Mouse (Mus musculus) intestine, postnatal 0 days (tissue): Measurements from ENCODE around the gene Dera. TPM values are rescaled to one million over a fixed set of nuclear protein-coding genes. Genes with fewer than 3 reads are reported as not detected.

Source experiments
- ATAC-seq: fragments of 200-750 bp; cut with Nextera tagmentation; 2 replicates; pipeline ENCODE4 v1.8.0; 2017; ENCODE audit warnings: mild to moderate bottlenecking, moderate TSS enrichment, moderate library complexity
- H3K27ac ChIP-seq: fragments of 300-500 bp; sonication (generic); 2 replicates; pipeline ENCODE4 v1.5.1; 2014; ENCODE audit warnings: mild to moderate bottlenecking, low read depth, low read length, moderate library complexity
- H3K27me3 ChIP-seq: fragments of 300-500 bp; sonication (generic); replicated peaks from 2 replicates; pipeline ENCODE4 v1.6.1; 2014; ENCODE audit warnings: low read length, mixed read lengths; ENCODE audit not compliant: control insufficient read depth, insufficient read depth
- H3K36me3 ChIP-seq: fragments of 300-500 bp; sonication (generic); 2 replicates; pipeline ENCODE4 v1.6.1; 2014; ENCODE audit warnings: mild to moderate bottlenecking, moderate library complexity; ENCODE audit not compliant: control insufficient read depth, insufficient read depth
- H3K4me1 ChIP-seq: fragments of 300-500 bp; sonication (generic); replicated peaks from 2 replicates; pipeline ENCODE4 v1.6.1; 2014; ENCODE audit warnings: antibody characterized with exemption, low read length, mixed read lengths; ENCODE audit not compliant: control insufficient read depth, insufficient read depth
- H3K4me2 ChIP-seq: fragments of 300-500 bp; sonication (generic); replicated peaks from 2 replicates; pipeline ENCODE4 v1.6.1; 2014; ENCODE audit warnings: low read depth, mild to moderate bottlenecking, moderate library complexity
- H3K4me3 ChIP-seq: fragments of 300-500 bp; sonication (generic); 2 replicates; pipeline ENCODE4 v1.5.1; 2014; ENCODE audit warnings: low read depth, low read length
- H3K9ac ChIP-seq: fragments of 300-500 bp; sonication (generic); 2 replicates; pipeline ENCODE4 v1.6.1; 2014; ENCODE audit warnings: mild to moderate bottlenecking, low read depth, low read length
- H3K9me3 ChIP-seq: fragments of 300-500 bp; sonication (generic); 2 replicates; pipeline ENCODE4 v1.6.1; 2016; ENCODE audit warnings: mixed run types; ENCODE audit not compliant: control insufficient read depth
- CTCF ChIP-seq: sonication (generic); IDR thresholded peaks from 2 replicates; pipeline ENCODE4 v1.5.1; 2016; ENCODE audit warnings: low read depth, mild to moderate bottlenecking, control low read depth, antibody characterized with exemption, moderate library complexity
- WGBS: fragments of 180-500 bp; shearing (Covaris S2); extraction: QIAGEN DNeasy Blood & Tissue Kit; methylation state at CpG from one replicate; pipeline ENCODE4 v1.1.7; 2014; 5-methylcytosine and 5-hydroxymethylcytosine counted together
- polyA plus RNA-seq: library from polyadenylated mRNA; unstranded; fragments of >200 nt; fragmentation: Nextera tagmentation; extraction: Ambion mirVana; gene quantifications from 2 replicates; pipeline ENCODE4 v1.2.1, GENCODE M21; 2015

Dera gene
- polyA plus RNA-seq, 1 experiment from 2014 or later: 122 TPM

- Histone ChIP-seq H3K36me3 (no peaks in the 10 kb centered on the region), H3K4me3 (no peak overlapping the region), H3K27ac (no peak overlapping the region), H3K4me2 (no peak overlapping the region), H3K9me3 (no peaks in the 10 kb centered on the region), H3K9ac (no peak overlapping the region), H3K27me3 (no peaks in the 10 kb centered on the region), H3K4me1 (no peaks in the 10 kb centered on the region)
- no peak for TF ChIP-seq CTCF
- no peak for ATAC-seq
- 90% methylated on average over 6 of the region's 6 CpGs for WGBS
Measured at GRCm38 (mm10) chr6:137887258-137887657, 132.9 kb downstream of the Dera start.

GRCm38 (mm10) chr6:137897671-137898070 lies 143.3 kb downstream of the Dera start:
- Histone ChIP-seq H3K27ac (no peak overlapping the region), H3K36me3 (no peaks in the 10 kb centered on the region), H3K9ac (no peak overlapping the region), H3K4me1 (no peaks in the 10 kb centered on the region), H3K4me3 (no peak overlapping the region), H3K27me3 (no peaks in the 10 kb centered on the region), H3K9me3 (no peaks in the 10 kb centered on the region), H3K4me2 (no peak overlapping the region)
- TF ChIP-seq CTCF: no peak
- ATAC-seq: no peak

- TF ChIP-seq CTCF: no peak
Measured at GRCm38 (mm10) chr6:137901255-137901654, 146.9 kb downstream of the Dera start.

More at GRCm38 (mm10) chr6:137901255-137901654, 146.9 kb downstream of the Dera start:
- no peaks in the 10 kb centered on the region for H3K36me3 ChIP-seq
- 62% methylated on average over 5 of the region's 5 CpGs for WGBS
- H3K4me2 ChIP-seq: no peak overlapping the region
- no peaks in the 10 kb centered on the region for H3K27me3 ChIP-seq
- no peak overlapping the region for H3K4me3 ChIP-seq
- no peak for ATAC-seq
- no peaks in the 10 kb centered on the region for H3K4me1 ChIP-seq
- H3K27ac ChIP-seq: no peak overlapping the region
- H3K9me3 ChIP-seq: no peaks in the 10 kb centered on the region
- H3K9ac ChIP-seq: no peak overlapping the region

Other genes starting within 250 kb of the Dera start
- 204 and 209 TPM in 2 replicates for gene Eps8, start 99.7 kb upstream of the Dera start, polyA plus RNA-seq
- 71.0 and 71.4 TPM in 2 replicates for gene Strap, start 19.5 kb upstream of the Dera start, polyA plus RNA-seq